Mouse (Mus musculus) heart, adult 2 months (tissue): ENCODE results near the gene Glud1.
A peak's percentile ranks its signal among the peaks of the same experiment; 100 is the strongest.

Experiments used
- CTCF ChIP-seq: fragments of 200-600 bp; IDR thresholded peaks from 2 replicates; pipeline ENCODE4 v1.8.1; 2022; ENCODE audit warnings: antibody characterized with exemption, mild to moderate bottlenecking, moderate library complexity
- POLR2A ChIP-seq: fragments of 200-500 bp; IDR thresholded peaks from 2 replicates; pipeline ENCODE4 v1.6.1; 2011; ENCODE audit warnings: mild to moderate bottlenecking, low read depth, low read length, control low read depth; ENCODE audit not compliant: insufficient read depth

- TF ChIP-seq CTCF (peak; percentile 97), POLR2A (no peak)
Measured at GRCm38 (mm10) chr14:34372646-34373045, 62.1 kb downstream of the Glud1 start.
